Mouse (Mus musculus) stomach, embryonic 14.5 days (tissue): Measurements from ENCODE around the gene Armh3. TPM values are rescaled to one million over a fixed set of nuclear protein-coding genes. Genes with fewer than 3 reads are reported as not detected.

Experiments used
- ATAC-seq: fragments of 200-750 bp; cut with Nextera tagmentation; 2 replicates; pipeline ENCODE4 v1.8.0; 2017; ENCODE audit warnings: low read depth, moderate TSS enrichment; ENCODE audit not compliant: insufficient number of reproducible peaks, insufficient read depth, low FRiP score
- H3K27ac ChIP-seq: fragments of 300-500 bp; sonication (generic); 2 replicates; pipeline ENCODE4 v1.5.1; 2014; ENCODE audit warnings: mild to moderate bottlenecking, low read length, moderate library complexity, mixed read lengths
- H3K27me3 ChIP-seq: fragments of 300-500 bp; sonication (generic); 2 replicates; pipeline ENCODE4 v1.6.1; 2014; ENCODE audit warnings: low read length, control low read depth, mixed read lengths; ENCODE audit not compliant: control insufficient read depth, insufficient read depth
- H3K36me3 ChIP-seq: fragments of 300-500 bp; sonication (generic); 2 replicates; pipeline ENCODE4 v1.6.1; 2014; ENCODE audit warnings: mild to moderate bottlenecking, control low read depth, low read length, moderate library complexity, mixed read lengths; ENCODE audit not compliant: control insufficient read depth, insufficient read depth
- H3K4me1 ChIP-seq: fragments of 300-500 bp; sonication (generic); 2 replicates; pipeline ENCODE4 v1.6.1; 2014; ENCODE audit warnings: low read length, control low read depth, mixed read lengths; ENCODE audit not compliant: control insufficient read depth, insufficient read depth
- H3K4me2 ChIP-seq: fragments of 300-500 bp; sonication (generic); replicated peaks from 2 replicates; pipeline ENCODE4 v1.6.1; 2014; ENCODE audit warnings: low read depth, low read length, control low read depth
- H3K4me3 ChIP-seq: fragments of 300-500 bp; sonication (generic); 2 replicates; pipeline ENCODE4 v1.5.1; 2014; ENCODE audit warnings: low read depth, low read length, control low read depth
- H3K9ac ChIP-seq: fragments of 300-500 bp; sonication (generic); replicated peaks from 2 replicates; pipeline ENCODE4 v1.6.1; 2014; ENCODE audit warnings: low read depth, mild to moderate bottlenecking, control low read depth, low read length, moderate library complexity, mixed read lengths
- H3K9me3 ChIP-seq: fragments of 300-500 bp; sonication (generic); 2 replicates; pipeline ENCODE4 v1.6.1; 2016; ENCODE audit warnings: low read depth, low read length, control low read depth; ENCODE audit not compliant: control insufficient read depth
- WGBS: fragments of 180-500 bp; shearing (Covaris S2); extraction: QIAGEN DNeasy Blood & Tissue Kit; methylation state at CpG from one replicate; pipeline ENCODE4 v1.1.7; 2014; 5-methylcytosine and 5-hydroxymethylcytosine counted together
- polyA plus RNA-seq: library from polyadenylated mRNA; unstranded; fragments of >200 nt; fragmentation: Nextera tagmentation; extraction: Ambion mirVana; gene quantifications from 2 replicates; pipeline ENCODE4 v1.2.1, GENCODE M21; 2014

Armh3 gene
- polyA plus RNA-seq, 1 experiment from 2014 or later, result 21.0 TPM

DNA sequence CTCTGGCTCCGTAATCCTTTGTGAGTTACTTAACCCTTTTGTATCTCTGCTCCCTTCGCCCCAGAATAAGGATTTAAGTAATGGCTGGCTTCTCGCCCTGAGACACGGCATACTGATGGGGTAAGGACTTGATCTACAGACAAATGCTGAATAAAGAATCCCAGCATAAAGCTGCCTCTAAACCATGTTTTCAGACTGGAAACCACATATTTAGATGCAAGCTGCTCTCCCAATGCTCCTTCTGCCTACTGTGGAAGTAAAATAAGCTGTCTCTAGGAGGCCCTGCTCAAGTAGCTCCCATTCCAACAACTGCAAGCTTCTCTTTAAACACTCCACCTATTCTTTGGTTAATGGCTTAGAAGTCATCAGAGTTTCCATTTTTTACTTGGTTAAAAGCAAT lies 81.8 kb downstream of the Armh3 start:
- Histone ChIP-seq H3K27ac (no peak overlapping the region), H3K4me2 (no peak overlapping the region), H3K9me3 (no peaks in the 10 kb centered on the region), H3K9ac (no peak overlapping the region), H3K36me3 (peaks cover 7% of the 10 kb centered on the region; the same call in 1 of the 2 replicates), H3K4me3 (no peak overlapping the region), H3K4me1 (no peaks in the 10 kb centered on the region), H3K27me3 (no peaks in the 10 kb centered on the region)
- ATAC-seq, result no peak
- WGBS, result 65% methylated on average over 4 of the region's 4 CpGs

DNA sequence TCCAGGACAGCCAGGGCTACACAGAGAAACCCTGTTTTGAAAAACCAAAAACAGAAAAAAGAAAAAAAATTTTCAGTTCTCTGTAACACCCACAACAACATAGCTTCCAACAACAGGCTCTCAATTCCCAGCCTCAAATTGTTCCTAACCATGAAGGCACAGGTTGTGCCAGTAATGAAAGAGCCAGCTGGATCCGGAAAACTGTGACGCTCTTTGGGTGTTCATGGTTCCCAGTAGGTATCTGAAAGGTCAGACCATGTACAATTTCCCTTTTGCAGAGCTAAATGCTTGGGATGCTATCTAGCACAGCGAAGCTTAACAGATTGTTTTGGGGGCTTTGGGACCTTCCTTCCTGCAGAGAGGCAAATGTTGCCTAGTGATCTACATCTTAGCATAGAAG lies 82.3 kb downstream of the Armh3 start:
- no peak overlapping the region for H3K27ac ChIP-seq
- H3K36me3 ChIP-seq, result peaks cover 7% of the 10 kb centered on the region; the same call in 1 of the 2 replicates
- no peak overlapping the region for H3K9ac ChIP-seq
- no peak overlapping the region for H3K4me2 ChIP-seq
- 89% methylated on average over 3 of the region's 3 CpGs for WGBS
- H3K27me3 ChIP-seq, result no peaks in the 10 kb centered on the region
- H3K9me3 ChIP-seq, result no peaks in the 10 kb centered on the region
- no peak for ATAC-seq
- H3K4me3 ChIP-seq, result no peak overlapping the region
- no peaks in the 10 kb centered on the region for H3K4me1 ChIP-seq

DNA sequence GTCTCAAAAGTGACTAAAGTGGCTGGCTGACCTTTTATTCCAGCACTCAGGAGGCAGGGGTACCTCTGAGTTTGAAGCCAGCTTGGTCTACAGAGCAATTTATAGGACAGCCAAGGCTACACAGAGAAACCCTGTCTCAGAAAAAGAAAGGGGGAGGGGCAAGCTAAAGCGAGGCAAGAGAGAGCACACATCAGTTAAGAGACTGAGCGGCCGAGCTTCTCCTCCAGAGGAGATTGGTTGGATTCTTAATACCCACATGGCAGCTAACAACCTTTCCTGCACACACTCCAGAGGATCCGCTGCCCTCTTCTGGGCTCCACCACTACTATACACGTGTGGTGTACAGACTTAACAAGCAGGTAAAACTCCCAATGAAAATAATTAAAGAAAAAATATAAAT lies 85.3 kb downstream of the Armh3 start:
- no peak for ATAC-seq

GRCm38 (mm10) chr19:45912376-45912775 lies 85.9 kb downstream of the Armh3 start:
- H3K36me3 ChIP-seq, result 0 out of 2 replicates have a peak, but pooled peaks cover 1% of the 10 kb centered on the region
- H3K4me2 ChIP-seq, result no peak overlapping the region
- no peak for ATAC-seq
- no peak overlapping the region for H3K27ac ChIP-seq
- 90% methylated on average over 6 of the region's 6 CpGs for WGBS
- no peaks in the 10 kb centered on the region for H3K9me3 ChIP-seq
- H3K9ac ChIP-seq, result no peak overlapping the region
- no peaks in the 10 kb centered on the region for H3K27me3 ChIP-seq
- H3K4me3 ChIP-seq, result no peak overlapping the region
- no peaks in the 10 kb centered on the region for H3K4me1 ChIP-seq

More for the DNA sequence above, 85.3 kb downstream of the Armh3 start:
- H3K4me3 ChIP-seq, result no peak overlapping the region
- H3K9me3 ChIP-seq, result no peaks in the 10 kb centered on the region
- no peaks in the 10 kb centered on the region for H3K27me3 ChIP-seq
- peaks cover 4% of the 10 kb centered on the region; the same call in 1 of the 2 replicates for H3K36me3 ChIP-seq
- 52% methylated on average over 5 of the region's 5 CpGs for WGBS
- H3K27ac ChIP-seq, result no peak overlapping the region
- H3K4me2 ChIP-seq, result no peak overlapping the region
- no peaks in the 10 kb centered on the region for H3K4me1 ChIP-seq
- H3K9ac ChIP-seq, result no peak overlapping the region

DNA sequence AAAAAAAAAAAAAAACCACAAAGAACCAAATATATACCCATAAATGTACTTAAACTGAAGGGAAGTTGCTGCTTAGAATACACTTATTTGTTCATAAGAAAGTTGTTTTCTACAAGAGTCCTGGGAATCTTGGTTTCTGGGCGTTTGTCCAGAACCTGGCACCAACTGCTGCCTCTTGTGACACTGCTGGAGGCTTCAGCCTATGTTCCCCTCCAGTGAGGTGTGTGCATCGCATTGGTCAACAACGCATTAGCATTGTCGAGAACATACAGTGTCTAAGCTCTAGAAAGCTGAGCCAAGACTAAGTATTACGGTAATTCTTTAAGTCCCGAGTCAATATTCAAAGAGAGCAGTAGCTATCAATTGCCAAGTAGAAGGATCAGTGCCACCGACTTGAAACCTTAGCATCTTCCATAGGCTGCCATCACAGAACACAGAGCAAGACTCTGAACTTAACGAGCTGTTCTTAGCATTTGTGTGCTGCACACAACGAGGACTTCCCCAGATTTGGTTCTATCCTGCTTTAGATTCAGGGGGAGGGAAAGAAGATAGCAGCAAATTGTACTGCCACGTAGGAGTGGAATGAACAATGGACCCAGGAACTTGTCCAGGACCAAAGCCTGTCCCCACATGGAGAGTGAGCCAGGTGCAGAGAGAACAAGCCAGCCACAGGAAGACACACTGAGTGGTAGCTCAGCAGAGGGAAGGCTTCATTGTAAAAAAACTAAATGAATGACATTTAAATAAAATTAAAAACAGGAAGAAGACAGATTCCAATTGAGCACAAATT lies 86.9 kb downstream of the Armh3 start:
- H3K9me3 ChIP-seq, result no peaks in the 10 kb centered on the region
- no peak overlapping the region for H3K4me3 ChIP-seq
- H3K4me1 ChIP-seq, result no peaks in the 10 kb centered on the region
- no peak for ATAC-seq
- H3K27ac ChIP-seq, result no peak overlapping the region
- H3K36me3 ChIP-seq, result no peaks in the 10 kb centered on the region
- no peaks in the 10 kb centered on the region for H3K27me3 ChIP-seq
- no peak overlapping the region for H3K4me2 ChIP-seq
- 87% methylated on average over 10 of the region's 10 CpGs for WGBS
- no peak overlapping the region for H3K9ac ChIP-seq

GRCm38 (mm10) chr19:45908246-45908645 lies 90.0 kb downstream of the Armh3 start:
- no peak overlapping the region for H3K9ac ChIP-seq
- WGBS, result 92% methylated on average over 3 of the region's 3 CpGs
- no peaks in the 10 kb centered on the region for H3K27me3 ChIP-seq
- no peak for ATAC-seq
- no peak overlapping the region for H3K27ac ChIP-seq
- no peak overlapping the region for H3K4me2 ChIP-seq
- no peak overlapping the region for H3K4me3 ChIP-seq
- H3K36me3 ChIP-seq, result no peaks in the 10 kb centered on the region
- no peaks in the 10 kb centered on the region for H3K4me1 ChIP-seq
- H3K9me3 ChIP-seq, result no peaks in the 10 kb centered on the region

GRCm38 (mm10) chr19:45907416-45907815 lies 90.9 kb downstream of the Armh3 start:
- Histone ChIP-seq H3K27ac (no peak overlapping the region), H3K4me2 (no peak overlapping the region), H3K36me3 (no peaks in the 10 kb centered on the region), H3K27me3 (no peaks in the 10 kb centered on the region), H3K4me1 (no peaks in the 10 kb centered on the region), H3K4me3 (no peak overlapping the region), H3K9ac (no peak overlapping the region), H3K9me3 (no peaks in the 10 kb centered on the region)
- ATAC-seq, result no peak
- 90% methylated on average over 6 of the region's 6 CpGs for WGBS

DNA sequence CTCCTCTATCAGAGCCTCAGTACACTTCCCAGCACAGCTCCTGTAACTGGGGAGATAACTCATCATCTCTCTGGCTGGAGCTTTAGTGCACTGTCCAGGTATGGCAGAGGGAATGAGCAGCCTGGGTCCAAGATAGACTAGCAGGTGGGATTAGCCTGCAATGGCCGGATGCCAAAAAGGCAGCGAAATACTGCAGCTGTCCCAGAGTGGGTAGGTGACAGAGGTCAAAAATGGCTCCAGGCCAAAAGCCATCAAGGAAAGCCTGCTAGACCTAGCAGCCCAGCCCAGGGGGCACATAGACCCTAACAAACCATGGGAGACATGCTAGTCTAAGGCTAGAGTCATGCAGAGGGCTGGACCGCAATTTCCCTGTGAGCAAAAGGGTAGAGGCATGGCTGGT lies 94.4 kb downstream of the Armh3 start:
- H3K27me3 ChIP-seq, result no peaks in the 10 kb centered on the region
- no peak overlapping the region for H3K27ac ChIP-seq
- H3K9ac ChIP-seq, result no peak overlapping the region
- H3K4me1 ChIP-seq, result no peaks in the 10 kb centered on the region
- no peak overlapping the region for H3K4me2 ChIP-seq
- no peak overlapping the region for H3K4me3 ChIP-seq
- no peaks in the 10 kb centered on the region for H3K9me3 ChIP-seq
- no peaks in the 10 kb centered on the region for H3K36me3 ChIP-seq
- 76% methylated on average over 3 of the region's 3 CpGs for WGBS
- no peak for ATAC-seq
